ENCODE assay signal across 8 mouse cellular contexts in genomic region chr10:57000892-57001722, GRCm38 (mm10).
A peak's percentile ranks its signal among the peaks of the same experiment; 100 is the strongest.
DNase-seq lines count a peak whose midpoint lies in the region; ATAC-seq and TF ChIP-seq lines count a peak whose summit lies in the region.

No protein-coding gene starts in this region.

- H3K9me3 ChIP-seq in MEL (replicated peaks; ENCODE audit: insufficient read depth, low read length) = no peaks in the 10 kb centered on the region
- no peaks in the 10 kb centered on the region for H3K9me3 ChIP-seq in forebrain, embryonic 13.5 days (replicated peaks)
- H3K9me3 ChIP-seq in lung, embryonic 15.5 days = no peaks in the 10 kb centered on the region

- no peak for TF ChIP-seq EP300 in MEL (IDR thresholded peaks at IDR 0.05; ENCODE audit: low read depth in 1 of 2, low read length in 2 of 2)

- peak; percentile 39 for TF ChIP-seq RAD21 in MEL (IDR thresholded peaks at IDR 0.05; ENCODE audit: low read depth, low read length)

- no peak overlapping the region for H3K9ac ChIP-seq in MEL (ENCODE audit: control insufficient read depth, low read depth, low read length, poor library complexity, severe bottlenecking)
- no peak overlapping the region for H3K9ac ChIP-seq in forebrain, embryonic 13.5 days
- H3K9ac ChIP-seq in lung, embryonic 15.5 days = no peak overlapping the region

- no peak for TF ChIP-seq POLR2A in MEL (IDR thresholded peaks at IDR 0.05; ENCODE audit: control insufficient read depth in 1 of 2, insufficient read depth in 1 of 2, low read depth in 1 of 2, low read length in 2 of 2, poor library complexity in 1 of 2)

- H3K4me1 ChIP-seq in MEL (ENCODE audit: control insufficient read depth in 1 of 2, insufficient read depth in 2 of 2, low read length in 2 of 2) = no peaks in the 10 kb centered on the region
- peaks cover 5% of the 10 kb centered on the region for H3K4me1 ChIP-seq in forebrain, embryonic 13.5 days
- no peaks in the 10 kb centered on the region for H3K4me1 ChIP-seq in lung, embryonic 15.5 days

- H3K27ac ChIP-seq in MEL (ENCODE audit: control insufficient read depth, low read depth, low read length) = no peak overlapping the region
- H3K27ac ChIP-seq in forebrain, embryonic 13.5 days = no peak overlapping the region
- H3K27ac ChIP-seq in lung, embryonic 15.5 days = no peak overlapping the region

- H3K27me3 ChIP-seq in MEL (ENCODE audit: control insufficient read depth in 1 of 2, insufficient read depth in 2 of 2, low read length in 2 of 2) = no peaks in the 10 kb centered on the region
- no peaks in the 10 kb centered on the region for H3K27me3 ChIP-seq in forebrain, embryonic 13.5 days
- no peaks in the 10 kb centered on the region for H3K27me3 ChIP-seq in lung, embryonic 15.5 days

- H3K4me3 ChIP-seq in MEL (ENCODE audit: control insufficient read depth in 1 of 2, insufficient read depth in 1 of 2, low read depth in 2 of 2, low read length in 2 of 2) = no peak overlapping the region
- H3K4me3 ChIP-seq in forebrain, embryonic 13.5 days = no peak overlapping the region
- no peak overlapping the region for H3K4me3 ChIP-seq in lung, embryonic 15.5 days

- H3K36me3 ChIP-seq in MEL (ENCODE audit: control insufficient read depth in 1 of 2, insufficient read depth in 2 of 2, low read length in 2 of 2) = no peaks in the 10 kb centered on the region
- H3K36me3 ChIP-seq in forebrain, embryonic 13.5 days (ENCODE audit: poor library complexity, severe bottlenecking) = no peaks in the 10 kb centered on the region
- H3K36me3 ChIP-seq in lung, embryonic 15.5 days = no peaks in the 10 kb centered on the region

- H3K79me2 ChIP-seq in MEL (ENCODE audit: control insufficient read depth, insufficient read depth, low read length, poor library complexity) = no peaks in the 10 kb centered on the region

- TF ChIP-seq CTCF in MEL (IDR thresholded peaks at IDR 0.05 in 2 of 3, conservative IDR thresholded peaks at IDR 0.05 in 1 of 3; ENCODE audit: control insufficient read depth in 1 of 3, insufficient read depth in 1 of 3, low read depth in 2 of 3, low read length in 3 of 3, poor library complexity in 1 of 3, severe bottlenecking in 1 of 3) = peak in 2 of 3 experiments; percentile 8 to 37; a peak in 2 of 6 replicates

- peak; percentile 13 for DNase-seq in MEL (ENCODE audit: low read depth, low spot score)
- peak; percentile 15 for DNase-seq in c-Kit-positive CD71-positive TER-119-negative erythroid progenitor cells, embryonic 14.5 days (ENCODE audit: low read depth)
- DNase-seq in heart, postnatal 4 days = peak; percentile 59
- DNase-seq in layer of hippocampus, adult 11-12 months (ENCODE audit: low spot score) = peak; percentile 63
- DNase-seq in ovary, adult 18-20 months (ENCODE audit: low spot score) = peak; percentile 38

- peak; percentile 87 for ATAC-seq in forebrain, embryonic 13.5 days
- ATAC-seq in lung, embryonic 15.5 days (ENCODE audit: borderline replicate concordance, extremely low read depth, low FRiP score, low TSS enrichment) = peak; percentile 46; the same call in 1 of the 2 replicates
- no peak for ATAC-seq in erythroblast, adult 5-6 weeks (replicated peaks; ENCODE audit: low FRiP score, poor library complexity, severe bottlenecking)

- peak overlapping the region; percentile 38 for H3K4me2 ChIP-seq in forebrain, embryonic 13.5 days
- peak overlapping the region; percentile 40 for H3K4me2 ChIP-seq in lung, embryonic 15.5 days

- WGBS in forebrain, embryonic 13.5 days = 20% methylated on average over 16 of the region's 16 CpGs
- 23% methylated on average over 16 of the region's 16 CpGs for WGBS in lung, embryonic 15.5 days

TF ChIP-seq in MEL, 35 proteins besides CTCF, POLR2A, EP300 and RAD21:
- TF ChIP-seq TAL1 (IDR thresholded peaks at IDR 0.05; ENCODE audit: low read length) (no peak), SMC3 (IDR thresholded peaks at IDR 0.05; ENCODE audit: low read depth, low read length) (0 out of 2 replicates have a peak, but pooled peaks have one; percentile 24)
TF ChIP-seq in MEL: peak in this region for 1.

Comparison
In these comparisons a context has a peak if more than half of its experiments do, and no peak if none do; other contexts are left out.
1. DNase-seq: peak in every context shown above with its lines; median percentile 63 in layer of hippocampus, adult 11-12 months; 59 in heart, postnatal 4 days; 38 in ovary, adult 18-20 months; 15 in c-Kit-positive CD71-positive TER-119-negative erythroid progenitor cells, embryonic 14.5 days; 13 in MEL.